Comparison of ENCODE assay signal across 11 mouse cellular contexts in the genomic region with DNA sequence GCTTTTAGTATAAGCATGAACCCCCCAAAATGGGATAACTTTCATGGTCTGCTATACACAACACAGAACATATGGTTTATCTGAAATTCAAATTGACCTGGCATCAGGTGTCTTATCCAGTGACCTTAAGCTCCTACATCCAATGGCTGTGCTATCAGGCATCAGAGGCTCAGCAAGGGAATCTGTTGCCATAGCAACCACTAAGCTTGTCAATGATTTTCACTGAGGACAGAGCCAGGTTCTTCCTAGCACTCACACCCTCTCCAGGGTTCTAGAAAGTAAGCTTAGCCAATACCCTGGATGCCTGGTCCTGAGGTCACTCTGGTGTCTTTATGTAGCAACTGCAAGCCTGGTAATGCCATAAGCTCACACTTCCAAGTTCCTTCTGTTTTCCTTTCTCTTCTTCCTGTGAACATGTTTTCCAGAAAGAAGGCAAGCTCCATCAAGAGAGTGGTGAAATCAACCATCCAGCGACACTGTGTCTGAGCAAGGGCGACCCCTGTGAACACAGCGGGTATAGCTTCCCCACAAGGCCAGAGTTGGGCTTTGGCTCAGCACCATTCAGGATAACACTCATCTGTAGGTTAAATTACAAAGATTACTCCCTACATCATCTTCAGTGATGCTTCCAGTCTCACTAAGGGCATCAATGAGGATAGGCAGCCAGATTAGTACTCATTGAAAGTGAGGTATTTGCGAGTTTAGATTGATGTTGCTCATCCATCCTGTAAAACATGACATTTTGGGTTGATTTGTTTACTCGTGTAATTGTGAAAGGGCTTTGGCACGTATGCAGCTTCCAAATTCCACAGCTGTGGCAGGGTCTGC. TPM values are rescaled to one million over a fixed set of nuclear protein-coding genes. Genes with fewer than 3 reads are reported as not detected.
DNase-seq lines count a peak whose midpoint lies in the region; ATAC-seq and TF ChIP-seq lines count a peak whose summit lies in the region.
"Had no signal": no experiment of that assay in that cellular context is flagged by ENCODE, and none has a peak within 500 bp of the region (broad histone marks: within the 10 kb centered on the region; RNA-seq: fewer than 3 reads in every experiment).

No protein-coding gene starts in this region.

- H3K36me3 ChIP-seq in forebrain, embryonic 12.5 days (replicated peaks) = no peaks in the 10 kb centered on the region
- no peaks in the 10 kb centered on the region for H3K36me3 ChIP-seq in forebrain, embryonic 13.5 days (ENCODE audit: poor library complexity, severe bottlenecking)
- H3K36me3 ChIP-seq in neural tube, embryonic 14.5 days (ENCODE audit: control insufficient read depth, insufficient read depth, low read length) = no peaks in the 10 kb centered on the region
- no peaks in the 10 kb centered on the region for H3K36me3 ChIP-seq in stomach, postnatal 0 days (ENCODE audit: control insufficient read depth, insufficient read depth, low read length)
- H3K36me3 ChIP-seq: embryonic facial prominence, embryonic 12.5 days had no signal

- ATAC-seq in forebrain, embryonic 12.5 days (ENCODE audit: low FRiP score) = peak; percentile 61; the same call in 1 of the 2 replicates
- ATAC-seq in forebrain, embryonic 13.5 days = no peak
- ATAC-seq in neural tube, embryonic 14.5 days (ENCODE audit: low read depth) = peak; percentile 24; the same call in 1 of the 2 replicates
- no peak for ATAC-seq in stomach, postnatal 0 days (ENCODE audit: low FRiP score, low TSS enrichment)

- H3K27me3 ChIP-seq in forebrain, embryonic 12.5 days = no peaks in the 10 kb centered on the region
- H3K27me3 ChIP-seq in forebrain, embryonic 13.5 days = no peaks in the 10 kb centered on the region
- H3K27me3 ChIP-seq in neural tube, embryonic 14.5 days (ENCODE audit: control insufficient read depth, insufficient read depth, low read length) = no peaks in the 10 kb centered on the region
- H3K27me3 ChIP-seq in stomach, postnatal 0 days (ENCODE audit: control insufficient read depth, insufficient read depth, low read length) = no peaks in the 10 kb centered on the region
- H3K27me3 ChIP-seq: embryonic facial prominence, embryonic 12.5 days had no signal

- no peak overlapping the region for H3K4me2 ChIP-seq in forebrain, embryonic 12.5 days
- no peak overlapping the region for H3K4me2 ChIP-seq in forebrain, embryonic 13.5 days
- no peak overlapping the region for H3K4me2 ChIP-seq in neural tube, embryonic 14.5 days (ENCODE audit: low read depth, low read length)
- no peak overlapping the region for H3K4me2 ChIP-seq in stomach, postnatal 0 days (replicated peaks; ENCODE audit: low read depth)
- H3K4me2 ChIP-seq: embryonic facial prominence, embryonic 12.5 days had no signal

- H3K27ac ChIP-seq in forebrain, embryonic 12.5 days = 0 out of 2 replicates have a peak overlapping the region, but pooled peaks have one; percentile 5
- H3K27ac ChIP-seq in forebrain, embryonic 13.5 days = no peak overlapping the region
- 0 out of 2 replicates have a peak overlapping the region, but pooled peaks have one; percentile 1 for H3K27ac ChIP-seq in neural tube, embryonic 14.5 days (ENCODE audit: low read depth, low read length)
- H3K27ac ChIP-seq in stomach, postnatal 0 days (replicated peaks) = no peak overlapping the region
- H3K27ac ChIP-seq: embryonic facial prominence, embryonic 12.5 days; gastrocnemius, adult 2 months had no signal

- no peak for TF ChIP-seq EP300 in stomach, postnatal 0 days (optimal IDR thresholded peaks at IDR 0.05)

- no peak overlapping the region for H3K9ac ChIP-seq in forebrain, embryonic 12.5 days
- no peak overlapping the region for H3K9ac ChIP-seq in forebrain, embryonic 13.5 days
- H3K9ac ChIP-seq in neural tube, embryonic 14.5 days (replicated peaks; ENCODE audit: low read depth, low read length) = no peak overlapping the region
- H3K9ac ChIP-seq in stomach, postnatal 0 days (ENCODE audit: low read length) = no peak overlapping the region
- H3K9ac ChIP-seq: embryonic facial prominence, embryonic 12.5 days had no signal

- WGBS in forebrain, embryonic 12.5 days = 51% methylated on average over 6 of the region's 6 CpGs
- 45% methylated on average over 6 of the region's 6 CpGs for WGBS in forebrain, embryonic 13.5 days
- WGBS in neural tube, embryonic 14.5 days = 50% methylated on average over 6 of the region's 6 CpGs
- 43% methylated on average over 6 of the region's 6 CpGs for WGBS in stomach, postnatal 0 days

- no peak for DNase-seq in neural tube, embryonic 10.5 days (ENCODE audit: extremely low spot score, low spot score)
- peak; percentile 58 for DNase-seq in lung, postnatal 10 days
- no peak for DNase-seq in stomach, postnatal 0 days (ENCODE audit: low spot score)
- DNase-seq in gastrocnemius, adult 8-10 months (ENCODE audit: low spot score in 2 of 2) = no peak
- no peak for DNase-seq in kidney, postnatal 25 days
- DNase-seq: gastrocnemius, adult 2 months had no signal

- no peak overlapping the region for H3K4me3 ChIP-seq in forebrain, embryonic 12.5 days (replicated peaks)
- H3K4me3 ChIP-seq in forebrain, embryonic 13.5 days = no peak overlapping the region
- no peak overlapping the region for H3K4me3 ChIP-seq in neural tube, embryonic 14.5 days (ENCODE audit: low read depth, low read length)
- no peak overlapping the region for H3K4me3 ChIP-seq in stomach, postnatal 0 days (ENCODE audit: low read depth, low read length)
- H3K4me3 ChIP-seq: embryonic facial prominence, embryonic 12.5 days; gastrocnemius, adult 2 months had no signal

- H3K9me3 ChIP-seq in forebrain, embryonic 12.5 days = no peaks in the 10 kb centered on the region
- H3K9me3 ChIP-seq in forebrain, embryonic 13.5 days (replicated peaks) = no peaks in the 10 kb centered on the region
- no peaks in the 10 kb centered on the region for H3K9me3 ChIP-seq in neural tube, embryonic 14.5 days (ENCODE audit: control insufficient read depth, low read length)
- H3K9me3 ChIP-seq in stomach, postnatal 0 days (ENCODE audit: control insufficient read depth, low read length) = no peaks in the 10 kb centered on the region
- H3K9me3 ChIP-seq: embryonic facial prominence, embryonic 12.5 days had no signal

- TF ChIP-seq CTCF in stomach, postnatal 0 days (IDR thresholded peaks at IDR 0.05; ENCODE audit: low read depth) = peak; percentile 51

- H3K4me1 ChIP-seq in forebrain, embryonic 12.5 days = peaks cover 19% of the 10 kb centered on the region; the same call in 1 of the 2 replicates
- peaks cover 7% of the 10 kb centered on the region; the same call in 1 of the 2 replicates for H3K4me1 ChIP-seq in forebrain, embryonic 13.5 days
- peaks cover 8% of the 10 kb centered on the region; the same call in 1 of the 2 replicates for H3K4me1 ChIP-seq in neural tube, embryonic 14.5 days (ENCODE audit: control insufficient read depth, insufficient read depth, low read length)
- H3K4me1 ChIP-seq in stomach, postnatal 0 days (replicated peaks; ENCODE audit: control insufficient read depth, insufficient read depth) = no peaks in the 10 kb centered on the region

RNA-seq across cellular contexts. Expression of gene Slco2a1, which starts 2.0 kb away (rescaled TPM):
- polyA plus RNA-seq in forebrain, embryonic 12.5 days (2016; fragmentation: Nextera tagmentation; extraction: Ambion mirVana) = 0.29 and 0.68 TPM in 2 replicates
- polyA plus RNA-seq in forebrain, embryonic 13.5 days (2015; fragmentation: Nextera tagmentation; extraction: Ambion mirVana) = 0.31 and 0.54 TPM in 2 replicates
- 1.0 and 3.4 TPM in 2 replicates for polyA plus RNA-seq in neural tube, embryonic 14.5 days (2014; fragmentation: Nextera tagmentation; extraction: Ambion mirVana)
- 22.1 and 22.3 TPM in 2 replicates for polyA plus RNA-seq in stomach, postnatal 0 days (2015; fragmentation: Nextera tagmentation; extraction: Ambion mirVana)
- 1 to 10 TPM in 2 of 4 experiments, under 1 TPM in 2; 0.51 to 1.1 (median 0.80) TPM for total RNA-seq in gastrocnemius, adult 8-10 months (2022)
- total RNA-seq: monocyte, adult 5-6 weeks had no signal

Comparison
In these comparisons a context has a peak if more than half of its experiments do, and no peak if none do; other contexts are left out.
1. ATAC-seq: peak in forebrain, embryonic 12.5 days (single experiment) and neural tube, embryonic 14.5 days (single experiment); none in forebrain, embryonic 13.5 days (single experiment) and stomach, postnatal 0 days (single experiment).
2. H3K27ac ChIP-seq: peak in forebrain, embryonic 12.5 days (single experiment) and neural tube, embryonic 14.5 days (single experiment); none in forebrain, embryonic 13.5 days (single experiment) and stomach, postnatal 0 days (single experiment).